Mouse (Mus musculus) T-cell, adult 2 months (primary cell): ENCODE data around the gene Epor.
A peak's percentile ranks its signal among the peaks of the same experiment; 100 is the strongest.

Experiments used
- DNase-seq: peaks from one replicate; pipeline ENCODE4 v3.0.0; 2022; ENCODE audit warnings: low spot score

The Epor gene

GRCm38 (mm10) chr9:21963417-21963816 is at the start of gene Epor:
Gene Epor (minus strand): TSS chr9:21963506.
- DNase-seq, result no peak

GRCm38 (mm10) chr9:22012731-22013130 is 49.4 kb upstream of the Epor start:
- DNase-seq, result no peak

GRCm38 (mm10) chr9:22011055-22011454 is 47.7 kb upstream of the Epor start:
- DNase-seq, result no peak

GRCm38 (mm10) chr9:22004546-22004945 is 41.2 kb upstream of the Epor start:
- DNase-seq, result no peak

GRCm38 (mm10) chr9:22003163-22003554 is 39.9 kb upstream of the Epor start:
- DNase-seq, result no peak

- peak; percentile 99 for DNase-seq
Observed at GRCm38 (mm10) chr9:22002194-22003162, 39.2 kb upstream of the Epor start, which contains the start of the genes Ccdc151 and Prkcsh. Gene Ccdc151 (minus strand): TSS chr9:22002634. Gene Prkcsh (plus strand): TSS chr9:22002806.

- no peak for DNase-seq
Observed at GRCm38 (mm10) chr9:22001633-22002032, 38.3 kb upstream of the Epor start.

- DNase-seq, result no peak
Observed at GRCm38 (mm10) chr9:22000296-22000695, 37.0 kb upstream of the Epor start.

GRCm38 (mm10) chr9:21996178-21996867 is 33.0 kb upstream of the Epor start:
- no peak for DNase-seq

- DNase-seq, result no peak
Observed at GRCm38 (mm10) chr9:21992227-21992626, 28.9 kb upstream of the Epor start.

GRCm38 (mm10) chr9:21989230-21990110 is 26.2 kb upstream of the Epor start, which contains the start of gene Rgl3:
Gene Rgl3 (minus strand): TSS chr9:21989446.
- DNase-seq, result no peak

GRCm38 (mm10) chr9:21988421-21989101 is 25.3 kb upstream of the Epor start:
- DNase-seq, result no peak

GRCm38 (mm10) chr9:21987592-21988342 is 24.5 kb upstream of the Epor start:
- no peak for DNase-seq

GRCm38 (mm10) chr9:21983911-21984310 is 20.6 kb upstream of the Epor start:
- no peak for DNase-seq

- no peak for DNase-seq
Observed at GRCm38 (mm10) chr9:21978398-21979128, 15.3 kb upstream of the Epor start.

- DNase-seq, result peak; percentile 40
Observed at GRCm38 (mm10) chr9:21977972-21978371, 14.7 kb upstream of the Epor start.

- DNase-seq, result no peak
Observed at GRCm38 (mm10) chr9:21977331-21977730, 14.0 kb upstream of the Epor start.

- DNase-seq, result no peak
Observed at GRCm38 (mm10) chr9:21976626-21977175, 13.4 kb upstream of the Epor start.

GRCm38 (mm10) chr9:21969304-21969703 is 6.0 kb upstream of the Epor start:
- DNase-seq, result no peak
